Mouse (Mus musculus) layer of hippocampus, adult 9-11 months (tissue): ENCODE measurements around the gene Hes5.
A peak's percentile ranks its signal among the peaks of the same experiment; 100 is the strongest.

Experiments
- DNase-seq: peaks from one replicate; pipeline ENCODE4 v3.0.0; 2022

Gene Hes5

GRCm38 (mm10) chr4:154972546-154972945 lies 11.8 kb downstream of the Hes5 start:
- DNase-seq: no peak

- no peak for DNase-seq
Observed at GRCm38 (mm10) chr4:154974163-154974611, 13.5 kb downstream of the Hes5 start.

GRCm38 (mm10) chr4:154980110-154980509 lies 19.4 kb downstream of the Hes5 start:
- no peak for DNase-seq

- DNase-seq: no peak
Observed at GRCm38 (mm10) chr4:154981076-154981475, 20.4 kb downstream of the Hes5 start.

GRCm38 (mm10) chr4:154981530-154981929 lies 20.8 kb downstream of the Hes5 start:
- DNase-seq: peak; percentile 77

GRCm38 (mm10) chr4:154982247-154983120 lies 21.8 kb downstream of the Hes5 start:
- DNase-seq: no peak

- DNase-seq: no peak
Observed at GRCm38 (mm10) chr4:154983767-154984166, 23.0 kb downstream of the Hes5 start.

- DNase-seq: no peak
Observed at GRCm38 (mm10) chr4:154985151-154985777, 24.5 kb downstream of the Hes5 start.

- DNase-seq: peak; percentile 82
Observed at GRCm38 (mm10) chr4:154986096-154986495, 25.4 kb downstream of the Hes5 start.

GRCm38 (mm10) chr4:154986750-154987149 lies 26.0 kb downstream of the Hes5 start:
- DNase-seq: no peak

GRCm38 (mm10) chr4:154994876-154995275 lies 34.2 kb downstream of the Hes5 start:
- DNase-seq: no peak

- no peak for DNase-seq
Observed at GRCm38 (mm10) chr4:154996572-154997154, 35.9 kb downstream of the Hes5 start.

- no peak for DNase-seq
Observed at GRCm38 (mm10) chr4:154999379-154999778, 38.7 kb downstream of the Hes5 start.

- peak; percentile 44 for DNase-seq
Observed at GRCm38 (mm10) chr4:155005278-155005677, 44.6 kb downstream of the Hes5 start.

GRCm38 (mm10) chr4:155006296-155006695 lies 45.6 kb downstream of the Hes5 start:
- DNase-seq: no peak

- DNase-seq: no peak
Observed at GRCm38 (mm10) chr4:155007641-155008040, 46.9 kb downstream of the Hes5 start.

GRCm38 (mm10) chr4:155008075-155008474 lies 47.4 kb downstream of the Hes5 start:
- DNase-seq: no peak

GRCm38 (mm10) chr4:155009216-155009615 lies 48.5 kb downstream of the Hes5 start:
- DNase-seq: no peak

GRCm38 (mm10) chr4:155010870-155011269 lies 50.1 kb downstream of the Hes5 start:
- DNase-seq: peak; percentile 52

- no peak for DNase-seq
Observed at GRCm38 (mm10) chr4:155011312-155012025, 50.7 kb downstream of the Hes5 start.
